Mouse (Mus musculus): ENCODE measurements at regions not wholly inside any gene's neighbourhood (a gene's known extent, or its start where the extent isn't known, plus 50 kb on each side); places are given as distances from the start of the nearest gene placed in this dataset.
A peak's percentile ranks its signal among the peaks of the same experiment; 100 is the strongest.
"Not testable (repeated sequence)": the region's sequence is repeated elsewhere in the genome, so short reads cannot be mapped to it uniquely, and the experiment has no call there.

- DNase-seq (ENCODE audit: low spot score in 2 of 2) = no peak
These were observed 389.1 kb upstream of the Klhl29 start for GRCm38 (mm10) chr12:5764445-5765170.

GRCm38 (mm10) chr12:5764026-5764425, 388.5 kb upstream of the Klhl29 start:
- DNase-seq (ENCODE audit: low spot score in 2 of 2) = no peak

GRCm38 (mm10) chr12:5762306-5762927, 386.9 kb upstream of the Klhl29 start:
- no peak for DNase-seq (ENCODE audit: low spot score in 2 of 2)

- DNase-seq (ENCODE audit: low spot score in 2 of 2) = no peak
These were observed 384.0 kb upstream of the Klhl29 start for GRCm38 (mm10) chr12:5759485-5759884.

- peak in 1 of 2 experiments; percentile 11 for DNase-seq (ENCODE audit: low spot score in 2 of 2)
These were observed 382.3 kb upstream of the Klhl29 start for GRCm38 (mm10) chr12:5757766-5758165.

GRCm38 (mm10) chr12:5757361-5757760, 381.9 kb upstream of the Klhl29 start:
- no peak for DNase-seq (ENCODE audit: low spot score in 2 of 2)

- DNase-seq (ENCODE audit: low spot score in 2 of 2) = no peak
These were observed 378.3 kb upstream of the Klhl29 start for GRCm38 (mm10) chr12:5753831-5754230.

- DNase-seq (ENCODE audit: low spot score in 2 of 2) = no peak
These were observed 368.7 kb upstream of the Klhl29 start for GRCm38 (mm10) chr12:5744086-5744709.

- DNase-seq (ENCODE audit: low spot score in 2 of 2) = no peak
These were observed 360.6 kb upstream of the Klhl29 start for GRCm38 (mm10) chr12:5736066-5736465.

GRCm38 (mm10) chr12:5734902-5735301, 359.4 kb upstream of the Klhl29 start:
- no peak for DNase-seq (ENCODE audit: low spot score in 2 of 2)

- no peak for DNase-seq (ENCODE audit: low spot score in 2 of 2)
These were observed 347.6 kb upstream of the Klhl29 start for GRCm38 (mm10) chr12:5723113-5723512.

GRCm38 (mm10) chr12:5717527-5717926, 342.0 kb upstream of the Klhl29 start:
- not testable (repeated sequence) for DNase-seq (ENCODE audit: low spot score in 2 of 2)

GRCm38 (mm10) chr12:5698778-5699454, 323.4 kb upstream of the Klhl29 start:
- no peak for DNase-seq (ENCODE audit: low spot score in 2 of 2)

- no peak for DNase-seq (ENCODE audit: low spot score in 2 of 2)
These were observed 306.7 kb upstream of the Klhl29 start for GRCm38 (mm10) chr12:5682182-5682581.

GRCm38 (mm10) chr12:5678126-5678525, 302.6 kb upstream of the Klhl29 start:
- DNase-seq (ENCODE audit: low spot score in 2 of 2) = not testable (repeated sequence)

- no peak for DNase-seq (ENCODE audit: low spot score in 2 of 2)
These were observed 293.0 kb upstream of the Klhl29 start for GRCm38 (mm10) chr12:5668486-5668885.

- DNase-seq (ENCODE audit: low spot score in 2 of 2) = no peak
These were observed 262.2 kb upstream of the Klhl29 start for GRCm38 (mm10) chr12:5637571-5638275.

GRCm38 (mm10) chr12:5633971-5634370, 258.5 kb upstream of the Klhl29 start:
- no peak for DNase-seq (ENCODE audit: low spot score in 2 of 2)

- DNase-seq (ENCODE audit: low spot score in 2 of 2) = no peak
These were observed 225.7 kb upstream of the Klhl29 start for GRCm38 (mm10) chr12:5601084-5601654.

- DNase-seq (ENCODE audit: low spot score in 2 of 2) = no peak
These were observed 223.9 kb upstream of the Klhl29 start for GRCm38 (mm10) chr12:5599426-5599825.

- DNase-seq (ENCODE audit: low spot score in 2 of 2) = no peak
These were observed 223.5 kb upstream of the Klhl29 start for GRCm38 (mm10) chr12:5598961-5599360.
